Mouse (Mus musculus) liver, embryonic 13.5 days (tissue): Measurements from ENCODE around the gene Gna11. TPM values are rescaled to one million over a fixed set of nuclear protein-coding genes. Genes with fewer than 3 reads are reported as not detected.

Experiments used
- ATAC-seq: fragments of 200-750 bp; cut with Nextera tagmentation; 2 replicates; pipeline ENCODE4 v1.8.0; 2017; ENCODE audit warnings: low read depth, mild to moderate bottlenecking, moderate number of reproducible peaks, moderate library complexity
- DNase-seq: peaks from one replicate; pipeline ENCODE4 v3.0.0; 2022
- H3K27ac ChIP-seq: fragments of 300-500 bp; sonication (generic); 2 replicates; pipeline ENCODE4 v1.5.1; 2015; ENCODE audit warnings: moderate library complexity, mild to moderate bottlenecking, inconsistent platforms
- H3K27me3 ChIP-seq: fragments of 300-500 bp; sonication (generic); 2 replicates; pipeline ENCODE4 v1.6.1; 2015; ENCODE audit warnings: mild to moderate bottlenecking, inconsistent platforms
- H3K36me3 ChIP-seq: fragments of 300-500 bp; sonication (generic); 2 replicates; pipeline ENCODE4 v1.6.1; 2015; ENCODE audit warnings: mild to moderate bottlenecking, inconsistent platforms
- H3K4me1 ChIP-seq: fragments of 300-500 bp; sonication (generic); replicated peaks from 2 replicates; pipeline ENCODE4 v1.6.1; 2015; ENCODE audit warnings: inconsistent platforms
- H3K4me2 ChIP-seq: fragments of 300-500 bp; sonication (generic); 2 replicates; pipeline ENCODE4 v1.6.1; 2015; ENCODE audit warnings: inconsistent platforms, mild to moderate bottlenecking, moderate library complexity
- H3K4me3 ChIP-seq: fragments of 300-500 bp; sonication (generic); replicated peaks from 2 replicates; pipeline ENCODE4 v1.5.1; 2015; ENCODE audit warnings: mild to moderate bottlenecking, inconsistent platforms
- H3K9ac ChIP-seq: fragments of 300-500 bp; sonication (generic); 2 replicates; pipeline ENCODE4 v1.6.1; 2015; ENCODE audit warnings: mild to moderate bottlenecking, inconsistent platforms
- H3K9me3 ChIP-seq: fragments of 300-500 bp; sonication (generic); replicated peaks from 2 replicates; pipeline ENCODE4 v1.6.1; 2016; ENCODE audit warnings: inconsistent platforms
- WGBS: fragments of 180-500 bp; shearing (Covaris S2); methylation state at CpG from one replicate; pipeline ENCODE4 v1.1.7; 2015; ENCODE audit not compliant: insufficient replicate concordance; 5-methylcytosine and 5-hydroxymethylcytosine counted together
- polyA plus RNA-seq: library from polyadenylated mRNA; unstranded; fragments of >200 nt; fragmentation: Nextera tagmentation; extraction: Ambion mirVana; gene quantifications from 2 replicates; pipeline ENCODE4 v1.2.1, GENCODE M21; 2015

Gna11 gene
- polyA plus RNA-seq, 1 experiment from 2014 or later = 20.0 TPM

- ATAC-seq (no peak), DNase-seq (no peak)
- WGBS = 16% methylated on average over 10 of the region's 10 CpGs
- H3K27ac ChIP-seq = peak within 1 kb of the TSS; percentile 16; the same call in 1 of the 2 replicates
- no peaks in the 10 kb centered on the region for H3K9me3 ChIP-seq
- no peaks in the 10 kb centered on the region for H3K36me3 ChIP-seq
- H3K4me1 ChIP-seq = peaks cover 63% of the 10 kb centered on the region
- peak within 1 kb of the TSS; percentile 57 for H3K9ac ChIP-seq
- peak within 1 kb of the TSS; percentile 78 for H3K4me2 ChIP-seq
- H3K27me3 ChIP-seq = peaks cover 68% of the 10 kb centered on the region
- peak within 1 kb of the TSS; percentile 59 for H3K4me3 ChIP-seq
Observed at GRCm38 (mm10) chr10:81574081-81575056, 29.4 kb upstream of the Gna11 start, which contains the start of gene Tle2. Gene Tle2, plus strand, starts transcription at chr10:81574561.

- peaks cover 66% of the 10 kb centered on the region for H3K27me3 ChIP-seq
- peak overlapping the region; percentile 59; the same call in 1 of the 2 replicates for H3K9ac ChIP-seq
- H3K27ac ChIP-seq = peak overlapping the region; percentile 71
- no peaks in the 10 kb centered on the region for H3K36me3 ChIP-seq
- H3K4me2 ChIP-seq = peak overlapping the region; percentile 78
- H3K9me3 ChIP-seq = no peaks in the 10 kb centered on the region
- peaks cover 76% of the 10 kb centered on the region for H3K4me1 ChIP-seq
- DNase-seq (peak; percentile 71), ATAC-seq (peak; percentile 78)
- 8% methylated on average over 9 of the region's 9 CpGs for WGBS
- H3K4me3 ChIP-seq = peak overlapping the region; percentile 66
Observed at GRCm38 (mm10) chr10:81572975-81573374, 28.0 kb upstream of the Gna11 start.

GRCm38 (mm10) chr10:81572133-81572671 lies 27.2 kb upstream of the Gna11 start:
- H3K27me3 ChIP-seq = peaks cover 58% of the 10 kb centered on the region
- WGBS = 12% methylated on average over 9 of the region's 9 CpGs
- peak overlapping the region; percentile 78 for H3K4me2 ChIP-seq
- ATAC-seq = peak; percentile 0; the same call in 1 of the 2 replicates
- no peaks in the 10 kb centered on the region for H3K36me3 ChIP-seq
- peak overlapping the region; percentile 71 for H3K27ac ChIP-seq
- no peak for DNase-seq
- H3K4me1 ChIP-seq = peaks cover 81% of the 10 kb centered on the region
- no peaks in the 10 kb centered on the region for H3K9me3 ChIP-seq
- H3K9ac ChIP-seq = peak overlapping the region; percentile 59
- H3K4me3 ChIP-seq = peak overlapping the region; percentile 66

- H3K9ac ChIP-seq = peak overlapping the region; percentile 72
- peak; percentile 85 for ATAC-seq
- peaks cover 51% of the 10 kb centered on the region for H3K27me3 ChIP-seq
- peak; percentile 94 for DNase-seq
- H3K9me3 ChIP-seq = no peaks in the 10 kb centered on the region
- peak overlapping the region; percentile 78 for H3K4me2 ChIP-seq
- H3K4me3 ChIP-seq = peak overlapping the region; percentile 66
- H3K27ac ChIP-seq = peak overlapping the region; percentile 76
- peaks cover 82% of the 10 kb centered on the region for H3K4me1 ChIP-seq
- peaks cover 2% of the 10 kb centered on the region; the same call in 1 of the 2 replicates for H3K36me3 ChIP-seq
- 0% methylated on average over 18 of the region's 18 CpGs for WGBS
Observed at GRCm38 (mm10) chr10:81571501-81571876, 26.5 kb upstream of the Gna11 start.

GRCm38 (mm10) chr10:81570831-81571500 lies 26.0 kb upstream of the Gna11 start:
- peak overlapping the region; percentile 76 for H3K27ac ChIP-seq
- H3K4me3 ChIP-seq = peak overlapping the region; percentile 66
- ATAC-seq (peak; percentile 19), DNase-seq (peak; percentile 83)
- H3K9me3 ChIP-seq = no peaks in the 10 kb centered on the region
- peaks cover 46% of the 10 kb centered on the region for H3K27me3 ChIP-seq
- H3K4me2 ChIP-seq = peak overlapping the region; percentile 78
- peak overlapping the region; percentile 72 for H3K9ac ChIP-seq
- H3K4me1 ChIP-seq = peaks cover 83% of the 10 kb centered on the region
- under 1% methylated on average over 34 of the region's 34 CpGs for WGBS
- peaks cover 7% of the 10 kb centered on the region for H3K36me3 ChIP-seq

GRCm38 (mm10) chr10:81570238-81570800 lies 25.3 kb upstream of the Gna11 start:
- H3K9me3 ChIP-seq = no peaks in the 10 kb centered on the region
- H3K4me2 ChIP-seq = peak overlapping the region; percentile 78
- no peak for ATAC-seq
- peak overlapping the region; percentile 72 for H3K9ac ChIP-seq
- H3K27me3 ChIP-seq = peaks cover 39% of the 10 kb centered on the region
- H3K4me3 ChIP-seq = peak overlapping the region; percentile 66
- H3K4me1 ChIP-seq = peaks cover 83% of the 10 kb centered on the region
- H3K36me3 ChIP-seq = peaks cover 14% of the 10 kb centered on the region
- 13% methylated on average over 10 of the region's 11 CpGs for WGBS
- H3K27ac ChIP-seq = peak overlapping the region; percentile 76
- no peak for DNase-seq

GRCm38 (mm10) chr10:81569507-81570237 lies 24.7 kb upstream of the Gna11 start:
- WGBS = 64% methylated on average over 9 of the region's 9 CpGs
- Histone ChIP-seq H3K9ac (0 out of 2 replicates have a peak overlapping the region, but pooled peaks have one; percentile 72), H3K9me3 (no peaks in the 10 kb centered on the region), H3K27ac (peak overlapping the region; percentile 41; the same call in 1 of the 2 replicates), H3K27me3 (peaks cover 33% of the 10 kb centered on the region), H3K36me3 (peaks cover 20% of the 10 kb centered on the region), H3K4me1 (peaks cover 83% of the 10 kb centered on the region), H3K4me3 (no peak overlapping the region), H3K4me2 (no peak overlapping the region)
- DNase-seq (no peak), ATAC-seq (no peak)

- Histone ChIP-seq H3K4me2 (no peak overlapping the region), H3K9ac (no peak overlapping the region), H3K36me3 (peaks cover 29% of the 10 kb centered on the region), H3K4me1 (peaks cover 83% of the 10 kb centered on the region), H3K4me3 (no peak overlapping the region), H3K27me3 (peaks cover 22% of the 10 kb centered on the region), H3K27ac (peak overlapping the region; percentile 41), H3K9me3 (no peaks in the 10 kb centered on the region)
- ATAC-seq (no peak), DNase-seq (no peak)
- 29% methylated on average over 16 of the region's 16 CpGs for WGBS
Observed at GRCm38 (mm10) chr10:81568381-81569191, 23.6 kb upstream of the Gna11 start.

GRCm38 (mm10) chr10:81565257-81566228 lies 20.6 kb upstream of the Gna11 start:
- no peak overlapping the region for H3K4me3 ChIP-seq
- 70% methylated on average over 20 of the region's 20 CpGs for WGBS
- no peak overlapping the region for H3K27ac ChIP-seq
- no peak for ATAC-seq
- no peaks in the 10 kb centered on the region for H3K9me3 ChIP-seq
- H3K36me3 ChIP-seq = peaks cover 51% of the 10 kb centered on the region
- no peak overlapping the region for H3K4me2 ChIP-seq
- peaks cover 9% of the 10 kb centered on the region; the same call in 1 of the 2 replicates for H3K27me3 ChIP-seq
- no peak for DNase-seq
- H3K4me1 ChIP-seq = peaks cover 90% of the 10 kb centered on the region
- no peak overlapping the region for H3K9ac ChIP-seq
